Mouse (Mus musculus): ENCODE results near the gene Sypl.

GRCm38 (mm10) chr12:32952416-32952815, 1.3 kb upstream of the Sypl start:
- TF ChIP-seq POLR2A (IDR thresholded peaks at IDR 0.05; ENCODE audit: extremely low read depth, insufficient read depth, low read length) = 0 out of 2 replicates have a peak, but pooled peaks have one; percentile 15
- peak; percentile 73 for TF ChIP-seq CTCF (IDR thresholded peaks at IDR 0.05; ENCODE audit: extremely low read depth, insufficient read depth, low read length)
